Mouse (Mus musculus) heart, embryonic 14.5 days (tissue): ENCODE data around the gene Col4a2. TPM values are rescaled to one million over a fixed set of nuclear protein-coding genes. Genes with fewer than 3 reads are reported as not detected.

Source experiments
- ATAC-seq: fragments of 200-750 bp; cut with Nextera tagmentation; 2 replicates; pipeline ENCODE4 v1.8.0; 2017; ENCODE audit warnings: low read depth, moderate TSS enrichment; ENCODE audit not compliant: insufficient number of reproducible peaks, insufficient read depth, low FRiP score
- H3K27ac ChIP-seq, 2 experiments: fragments of 200-500 bp in 1 of 2; fragments of 300-500 bp in 1 of 2; sonication (generic) in 1 of 2; replicated peaks in 1 of 2; 2 replicates each; pipeline ENCODE4 v1.5.1; 2012 to 2014; ENCODE audit warnings: low read depth in 2 of 2, low read length in 2 of 2, control low read depth in 1 of 2, mild to moderate bottlenecking in 1 of 2, mixed read lengths in 1 of 2; ENCODE audit not compliant: control insufficient read depth in 1 of 2, insufficient read depth in 1 of 2
- H3K27me3 ChIP-seq: fragments of 300-500 bp; sonication (generic); 2 replicates; pipeline ENCODE4 v1.6.1; 2014; ENCODE audit warnings: mild to moderate bottlenecking, low read length, control low read depth; ENCODE audit not compliant: control insufficient read depth, insufficient read depth
- H3K36me3 ChIP-seq: fragments of 300-500 bp; sonication (generic); 2 replicates; pipeline ENCODE4 v1.6.1; 2014; ENCODE audit warnings: mild to moderate bottlenecking, control low read depth, low read length, mixed read lengths; ENCODE audit not compliant: control insufficient read depth, insufficient read depth
- H3K4me1 ChIP-seq, 2 experiments: fragments of 200-500 bp in 1 of 2; fragments of 300-500 bp in 1 of 2; sonication (generic) in 1 of 2; 2 replicates each; pipeline ENCODE4 v1.6.1; 2012 to 2014; ENCODE audit warnings: low read length in 2 of 2, control low read depth in 1 of 2, mixed read lengths in 1 of 2; ENCODE audit not compliant: control insufficient read depth in 2 of 2, insufficient read depth in 2 of 2
- H3K4me2 ChIP-seq: fragments of 300-500 bp; sonication (generic); 2 replicates; pipeline ENCODE4 v1.6.1; 2014; ENCODE audit warnings: mild to moderate bottlenecking, low read length
- H3K4me3 ChIP-seq, 2 experiments: fragments of 200-500 bp in 1 of 2; fragments of 300-500 bp in 1 of 2; sonication (generic) in 1 of 2; 2 replicates each; pipeline ENCODE4 v1.5.1; 2012 to 2014; ENCODE audit warnings: low read length in 2 of 2, mild to moderate bottlenecking in 2 of 2, control low read depth in 1 of 2, low read depth in 1 of 2, moderate library complexity in 1 of 2; ENCODE audit not compliant: control insufficient read depth in 1 of 2, insufficient read depth in 1 of 2
- H3K9ac ChIP-seq: fragments of 300-500 bp; sonication (generic); 2 replicates; pipeline ENCODE4 v1.6.1; 2014; ENCODE audit warnings: mild to moderate bottlenecking, low read length
- H3K9me3 ChIP-seq: fragments of 300-500 bp; sonication (generic); 2 replicates; pipeline ENCODE4 v1.6.1; 2016; ENCODE audit warnings: low read length, control low read depth; ENCODE audit not compliant: control insufficient read depth
- WGBS: fragments of 180-500 bp; shearing (Covaris S2); extraction: QIAGEN DNeasy Blood & Tissue Kit; methylation state at CpG from one replicate; pipeline ENCODE4 v1.1.7; 2014; 5-methylcytosine and 5-hydroxymethylcytosine counted together
- polyA plus RNA-seq: library from polyadenylated mRNA; unstranded; fragments of >200 nt; fragmentation: Nextera tagmentation; extraction: Ambion mirVana; gene quantifications from 2 replicates; pipeline ENCODE4 v1.2.1, GENCODE M21; 2014

Gene Col4a2
- polyA plus RNA-seq, 1 experiment from 2014 or later: 77.7 TPM

GRCm38 (mm10) chr8:11337642-11338041 is 25.0 kb downstream of the Col4a2 start:
- Histone ChIP-seq H3K9me3 (no peaks in the 10 kb centered on the region), H3K4me1 (peaks cover 53 to 76% of the 10 kb centered on the region in 2 experiments), H3K4me3 (no peak overlapping the region), H3K27ac (no peak overlapping the region), H3K36me3 (no peaks in the 10 kb centered on the region), H3K9ac (no peak overlapping the region), H3K27me3 (no peaks in the 10 kb centered on the region), H3K4me2 (no peak overlapping the region)
- no peak for ATAC-seq
- WGBS: 86% methylated on average over 10 of the region's 10 CpGs

- Histone ChIP-seq H3K4me1 (peaks cover 55 to 76% of the 10 kb centered on the region in 2 experiments), H3K4me3 (no peak overlapping the region), H3K27me3 (no peaks in the 10 kb centered on the region), H3K36me3 (no peaks in the 10 kb centered on the region), H3K4me2 (no peak overlapping the region), H3K27ac (no peak overlapping the region), H3K9ac (no peak overlapping the region), H3K9me3 (no peaks in the 10 kb centered on the region)
- 80% methylated on average over 9 of the region's 9 CpGs for WGBS
- no peak for ATAC-seq
Measured at GRCm38 (mm10) chr8:11338507-11338906, 25.9 kb downstream of the Col4a2 start.

DNA sequence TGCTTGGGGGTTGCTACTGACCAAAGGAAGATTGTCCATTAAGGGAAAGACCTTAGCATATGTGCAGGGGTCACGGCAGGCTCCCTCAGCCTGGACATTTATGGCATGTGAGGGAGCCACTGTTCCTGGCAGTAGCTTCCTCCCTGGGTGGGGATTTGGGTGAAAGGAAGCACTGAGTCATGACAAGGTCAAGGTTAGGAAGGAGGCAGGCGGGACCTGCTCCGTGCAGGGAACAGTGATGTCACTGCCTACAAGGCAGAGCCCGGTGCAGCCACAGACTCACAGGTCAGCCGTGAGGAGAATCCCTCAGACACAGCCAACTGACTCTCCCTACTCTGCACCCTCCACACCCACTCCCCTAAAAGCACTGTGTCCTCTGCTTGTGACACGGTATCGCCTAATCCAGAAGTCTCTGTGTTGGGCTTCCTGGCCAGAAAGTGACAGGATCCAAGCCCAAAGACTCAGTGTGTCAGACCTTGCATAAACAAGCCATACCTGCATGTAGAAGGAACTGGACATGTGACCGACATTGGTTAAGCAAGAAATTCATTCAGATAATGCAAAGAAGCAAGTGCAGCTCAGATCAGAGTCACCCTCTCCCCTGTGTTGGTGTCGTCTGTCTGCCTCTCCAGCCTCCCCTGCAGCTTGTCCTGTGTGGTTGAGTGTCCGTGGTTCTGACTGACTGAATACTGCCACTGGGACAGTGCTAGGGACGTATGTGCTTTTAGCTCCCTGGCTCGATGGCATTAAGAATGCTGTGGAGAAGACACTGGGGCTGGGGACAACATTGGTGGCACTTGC is 27.9 kb downstream of the Col4a2 start:
- H3K27me3 ChIP-seq: no peaks in the 10 kb centered on the region
- peaks cover 39 to 66% of the 10 kb centered on the region in 2 experiments for H3K4me1 ChIP-seq
- H3K9me3 ChIP-seq: no peaks in the 10 kb centered on the region
- no peaks in the 10 kb centered on the region for H3K36me3 ChIP-seq
- H3K9ac ChIP-seq: no peak overlapping the region; the same call in 1 of the 2 replicates
- H3K27ac ChIP-seq: peak overlapping the region; percentile 20 to 48; a peak in 3 of 4 replicates
- H3K4me3 ChIP-seq: no peak overlapping the region
- peak; percentile 54 for ATAC-seq
- no peak overlapping the region for H3K4me2 ChIP-seq
- 36% methylated on average over 12 of the region's 12 CpGs for WGBS

DNA sequence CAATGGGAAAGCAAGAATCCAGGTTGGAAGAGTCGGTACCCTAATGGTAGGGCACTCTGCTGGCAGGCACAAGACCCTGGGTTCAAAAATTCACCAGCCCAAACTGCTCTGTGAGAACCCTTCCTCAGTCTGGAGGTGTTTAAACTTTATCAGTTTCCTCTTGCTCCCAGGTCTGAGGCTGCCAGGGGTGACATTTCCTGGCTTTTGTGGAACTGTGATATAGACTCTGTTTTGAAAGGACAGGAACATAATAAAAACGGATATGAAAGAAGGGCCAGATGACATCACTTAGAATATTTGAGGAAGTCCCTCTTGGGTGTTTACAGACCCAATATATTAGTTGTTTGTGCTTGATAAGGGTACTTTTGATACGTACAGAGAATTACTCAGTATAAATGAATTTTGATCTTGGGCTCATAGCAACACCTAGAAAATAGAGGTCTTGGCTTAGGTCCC is 28.5 kb downstream of the Col4a2 start:
- Histone ChIP-seq H3K27me3 (no peaks in the 10 kb centered on the region), H3K4me2 (no peak overlapping the region), H3K36me3 (no peaks in the 10 kb centered on the region), H3K9me3 (no peaks in the 10 kb centered on the region), H3K27ac (peak overlapping the region; percentile 20 to 48; a peak in 3 of 4 replicates), H3K4me3 (no peak overlapping the region), H3K9ac (no peak overlapping the region; the same call in 1 of the 2 replicates), H3K4me1 (peaks cover 36 to 65% of the 10 kb centered on the region in 2 experiments)
- 51% methylated on average over 3 of the region's 3 CpGs for WGBS
- no peak for ATAC-seq

- H3K36me3 ChIP-seq: no peaks in the 10 kb centered on the region
- no peak for ATAC-seq
- no peak overlapping the region for H3K9ac ChIP-seq
- WGBS: 63% methylated on average over 9 of the region's 9 CpGs
- no peaks in the 10 kb centered on the region for H3K9me3 ChIP-seq
- no peak overlapping the region for H3K27ac ChIP-seq
- H3K4me3 ChIP-seq: no peak overlapping the region
- no peak overlapping the region for H3K4me2 ChIP-seq
- peaks cover 38 to 71% of the 10 kb centered on the region in 2 experiments for H3K4me1 ChIP-seq
- H3K27me3 ChIP-seq: no peaks in the 10 kb centered on the region
Measured at GRCm38 (mm10) chr8:11344459-11344858, 31.9 kb downstream of the Col4a2 start.

DNA sequence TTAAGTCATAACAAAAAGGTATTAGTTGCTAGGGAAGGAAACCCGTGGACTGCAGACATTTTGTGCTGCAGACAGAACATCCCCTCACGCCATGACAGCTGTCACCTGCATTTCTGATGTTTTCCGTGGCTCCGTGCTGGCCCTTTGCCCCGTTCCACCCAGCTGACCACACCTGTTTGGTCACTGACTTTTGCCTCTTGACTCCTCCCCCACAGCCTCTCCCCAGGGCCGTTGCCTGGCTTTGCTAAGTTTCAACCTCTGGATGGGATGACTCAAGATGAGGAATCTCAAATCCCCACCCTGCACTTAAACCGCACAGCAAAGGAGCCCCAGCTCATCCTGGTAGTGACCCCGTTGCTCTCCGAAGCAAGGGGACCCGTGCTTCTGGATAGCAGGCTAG is 33.6 kb downstream of the Col4a2 start:
- Histone ChIP-seq H3K36me3 (no peaks in the 10 kb centered on the region), H3K4me1 (peaks cover 35 to 68% of the 10 kb centered on the region in 2 experiments), H3K4me2 (no peak overlapping the region), H3K27ac (no peak overlapping the region), H3K9me3 (no peaks in the 10 kb centered on the region), H3K4me3 (no peak overlapping the region), H3K9ac (no peak overlapping the region), H3K27me3 (no peaks in the 10 kb centered on the region)
- ATAC-seq: no peak
- WGBS: 81% methylated on average over 10 of the region's 10 CpGs

- peaks cover 29 to 58% of the 10 kb centered on the region in 2 experiments for H3K4me1 ChIP-seq
- no peak overlapping the region for H3K4me3 ChIP-seq
- WGBS: 65% methylated on average over 9 of the region's 9 CpGs
- H3K27me3 ChIP-seq: no peaks in the 10 kb centered on the region
- ATAC-seq: no peak
- no peaks in the 10 kb centered on the region for H3K36me3 ChIP-seq
- peak overlapping the region; percentile 34 to 79; a peak in 3 of 4 replicates for H3K27ac ChIP-seq
- H3K9me3 ChIP-seq: no peaks in the 10 kb centered on the region
- H3K9ac ChIP-seq: no peak overlapping the region
- no peak overlapping the region for H3K4me2 ChIP-seq
Measured at GRCm38 (mm10) chr8:11347699-11348098, 35.1 kb downstream of the Col4a2 start.
